Mouse (Mus musculus) liver, postnatal 0 days (tissue): ENCODE measurements at regions not wholly inside any gene's neighbourhood (a gene's known extent, or its start where the extent isn't known, plus 50 kb on each side); places are given as distances from the start of the nearest gene placed in this dataset.

Source experiments
- ATAC-seq: fragments of 200-750 bp; cut with Nextera tagmentation; 2 replicates; pipeline ENCODE4 v1.8.0; 2017; ENCODE audit warnings: mild to moderate bottlenecking, moderate library complexity
- DNase-seq: peaks from one replicate; pipeline ENCODE4 v3.0.0-alpha.2; 2016
- H3K27ac ChIP-seq: fragments of 300-500 bp; sonication (generic); 2 replicates; pipeline ENCODE4 v1.5.1; 2014; ENCODE audit warnings: antibody characterized with exemption, moderate library complexity, mild to moderate bottlenecking, low read depth
- H3K27me3 ChIP-seq: fragments of 300-500 bp; sonication (generic); 2 replicates; pipeline ENCODE4 v1.6.1; 2014; ENCODE audit warnings: low read length, control low read depth, mixed read lengths; ENCODE audit not compliant: insufficient read depth
- H3K36me3 ChIP-seq: fragments of 300-500 bp; sonication (generic); replicated peaks from 2 replicates; pipeline ENCODE4 v1.6.1; 2014; ENCODE audit warnings: mild to moderate bottlenecking, control low read depth, low read length, moderate library complexity, mixed read lengths; ENCODE audit not compliant: insufficient read depth
- H3K4me1 ChIP-seq: fragments of 300-500 bp; sonication (generic); 2 replicates; pipeline ENCODE4 v1.6.1; 2014; ENCODE audit warnings: antibody characterized with exemption, mild to moderate bottlenecking, control low read depth; ENCODE audit not compliant: insufficient read depth
- H3K4me2 ChIP-seq: fragments of 300-500 bp; sonication (generic); 2 replicates; pipeline ENCODE4 v1.6.1; 2014; ENCODE audit warnings: low read depth, mild to moderate bottlenecking, low read length, moderate library complexity, mixed read lengths
- H3K4me3 ChIP-seq: fragments of 300-500 bp; sonication (generic); 2 replicates; pipeline ENCODE4 v1.5.1; 2014; ENCODE audit warnings: low read depth, low read length
- H3K9ac ChIP-seq: fragments of 300-500 bp; sonication (generic); replicated peaks from 2 replicates; pipeline ENCODE4 v1.6.1; 2014; ENCODE audit warnings: mild to moderate bottlenecking, moderate library complexity
- H3K9me3 ChIP-seq: fragments of 300-500 bp; sonication (generic); 2 replicates; pipeline ENCODE4 v1.6.1; 2016; ENCODE audit warnings: mild to moderate bottlenecking, control low read depth, low read length, mixed read lengths
- CTCF ChIP-seq: sonication (generic); IDR thresholded peaks from 2 replicates; pipeline ENCODE4 v1.5.1; 2016; ENCODE audit warnings: antibody characterized with exemption, low read depth
- EP300 ChIP-seq: IDR thresholded peaks from 2 replicates; pipeline ENCODE4 v1.6.1; 2016; ENCODE audit warnings: antibody characterized with exemption, low read depth, mild to moderate bottlenecking
- WGBS: fragments of 180-500 bp; shearing (Covaris S2); extraction: QIAGEN DNeasy Blood & Tissue Kit; methylation state at CpG from one replicate; pipeline ENCODE4 v1.1.7; 2014; ENCODE audit not compliant: insufficient replicate concordance; 5-methylcytosine and 5-hydroxymethylcytosine counted together

GRCm38 (mm10) chr3:34457821-34458220 is 192.4 kb upstream of the Sox2 start:
- TF ChIP-seq EP300 (no peak), CTCF (no peak)
- no peak for DNase-seq
- WGBS = 52% methylated on average over 1 of the region's 1 CpGs
- Histone ChIP-seq H3K4me3 (no peak overlapping the region), H3K9ac (no peak overlapping the region), H3K36me3 (no peaks in the 10 kb centered on the region), H3K4me2 (no peak overlapping the region), H3K9me3 (no peaks in the 10 kb centered on the region), H3K27ac (no peak overlapping the region), H3K4me1 (no peaks in the 10 kb centered on the region), H3K27me3 (no peaks in the 10 kb centered on the region)
- no peak for ATAC-seq

GRCm38 (mm10) chr3:34456488-34457433 is 193.4 kb upstream of the Sox2 start:
- H3K4me1 ChIP-seq = no peaks in the 10 kb centered on the region
- ATAC-seq (no peak), DNase-seq (no peak)
- TF ChIP-seq EP300 (no peak), CTCF (no peak)
- no peaks in the 10 kb centered on the region for H3K9me3 ChIP-seq
- H3K4me3 ChIP-seq = no peak overlapping the region
- no peaks in the 10 kb centered on the region for H3K36me3 ChIP-seq
- H3K9ac ChIP-seq = no peak overlapping the region
- no peak overlapping the region for H3K4me2 ChIP-seq
- H3K27ac ChIP-seq = no peak overlapping the region
- no peaks in the 10 kb centered on the region for H3K27me3 ChIP-seq
- 72% methylated on average over 23 of the region's 23 CpGs for WGBS

GRCm38 (mm10) chr3:34454026-34454624 is 196.1 kb upstream of the Sox2 start:
- DNase-seq (no peak), ATAC-seq (no peak)
- Histone ChIP-seq H3K4me2 (no peak overlapping the region), H3K9me3 (no peaks in the 10 kb centered on the region), H3K27me3 (no peaks in the 10 kb centered on the region), H3K36me3 (no peaks in the 10 kb centered on the region), H3K9ac (no peak overlapping the region), H3K4me1 (no peaks in the 10 kb centered on the region), H3K4me3 (no peak overlapping the region), H3K27ac (no peak overlapping the region)
- WGBS = 87% methylated on average over 21 of the region's 24 CpGs
- TF ChIP-seq EP300 (no peak), CTCF (no peak)

- Histone ChIP-seq H3K36me3 (no peaks in the 10 kb centered on the region), H3K9me3 (no peaks in the 10 kb centered on the region), H3K4me3 (no peak overlapping the region), H3K4me2 (no peak overlapping the region), H3K27ac (no peak overlapping the region), H3K4me1 (no peaks in the 10 kb centered on the region), H3K27me3 (no peaks in the 10 kb centered on the region), H3K9ac (no peak overlapping the region)
- TF ChIP-seq EP300 = no peak
- no peak for TF ChIP-seq CTCF
- 47% methylated on average over 7 of the region's 7 CpGs for WGBS
- ATAC-seq (no peak), DNase-seq (no peak)
These were observed 204.9 kb upstream of the Sox2 start for GRCm38 (mm10) chr3:34445354-34445753.

- no peak overlapping the region for H3K27ac ChIP-seq
- no peaks in the 10 kb centered on the region for H3K27me3 ChIP-seq
- DNase-seq (no peak), ATAC-seq (no peak)
- H3K36me3 ChIP-seq = no peaks in the 10 kb centered on the region
- H3K9me3 ChIP-seq = no peaks in the 10 kb centered on the region
- 48% methylated on average over 5 of the region's 5 CpGs for WGBS
- H3K4me1 ChIP-seq = no peaks in the 10 kb centered on the region
- no peak overlapping the region for H3K9ac ChIP-seq
- TF ChIP-seq EP300 (no peak), CTCF (no peak)
- no peak overlapping the region for H3K4me3 ChIP-seq
- no peak overlapping the region for H3K4me2 ChIP-seq
These were observed 205.4 kb upstream of the Sox2 start for GRCm38 (mm10) chr3:34444802-34445201.

- no peak overlapping the region for H3K4me2 ChIP-seq
- no peaks in the 10 kb centered on the region for H3K4me1 ChIP-seq
- ATAC-seq (no peak), DNase-seq (no peak)
- TF ChIP-seq CTCF (no peak), EP300 (no peak)
- no peaks in the 10 kb centered on the region for H3K36me3 ChIP-seq
- H3K9me3 ChIP-seq = no peaks in the 10 kb centered on the region
- no peak overlapping the region for H3K4me3 ChIP-seq
- no peak overlapping the region for H3K9ac ChIP-seq
- no peaks in the 10 kb centered on the region for H3K27me3 ChIP-seq
- WGBS = 79% methylated on average over 28 of the region's 28 CpGs
- no peak overlapping the region for H3K27ac ChIP-seq
These were observed 206.2 kb upstream of the Sox2 start for GRCm38 (mm10) chr3:34443731-34444628.
